Mouse (Mus musculus) CH12.LX (cell line): ENCODE data around the gene Vax1. TPM values are rescaled to one million over a fixed set of nuclear protein-coding genes. Genes with fewer than 3 reads are reported as not detected.
A peak's percentile ranks its signal among the peaks of the same experiment; 100 is the strongest.

Source experiments
- DNase-seq: peaks from one replicate; pipeline ENCODE4 v3.0.0-alpha.2; 2013; ENCODE audit errors: extremely low read depth
- H3K27ac ChIP-seq: 2 replicates; pipeline ENCODE4 v1.5.1; 2012; ENCODE audit warnings: low read depth, mild to moderate bottlenecking, control low read depth, moderate library complexity; ENCODE audit not compliant: insufficient read depth
- H3K27me3 ChIP-seq: replicated peaks from 2 replicates; pipeline ENCODE3; 2012; ENCODE audit warnings: inconsistent platforms
- H3K36me3 ChIP-seq, 2 experiments: replicated peaks in 1 of 2; 2 replicates each; pipeline versions ENCODE3 to v1.6.1; 2012; ENCODE audit warnings: inconsistent platforms in 1 of 2, low read length in 1 of 2, mild to moderate bottlenecking in 1 of 2, mixed read lengths in 1 of 2, moderate library complexity in 1 of 2; ENCODE audit not compliant: control insufficient read depth in 1 of 2, insufficient read depth in 1 of 2
- H3K4me1 ChIP-seq, 2 experiments: 2 replicates each; pipeline ENCODE4 v1.6.1; 2012; ENCODE audit warnings: inconsistent platforms in 1 of 2, moderate library complexity in 1 of 2; ENCODE audit not compliant: insufficient read depth in 2 of 2, control insufficient read depth in 1 of 2
- H3K4me2 ChIP-seq: 2 replicates; pipeline ENCODE4 v1.6.1; 2012; ENCODE audit warnings: low read depth, mild to moderate bottlenecking, control low read depth; ENCODE audit not compliant: poor library complexity, insufficient read depth, severe bottlenecking
- H3K4me3 ChIP-seq, 3 experiments: fragments of 150-350 bp in 1 of 3; sonication (generic) in 1 of 3; replicated peaks in 1 of 3; 2 replicates each; pipeline versions ENCODE3 to v1.5.1; 2011 to 2012; ENCODE audit warnings: low read depth in 2 of 3, low read length in 2 of 3, mild to moderate bottlenecking in 2 of 3, moderate library complexity in 2 of 3, control low read depth in 1 of 3, improper control_type of control experiment in 1 of 3, inconsistent platforms in 1 of 3, mixed read lengths in 1 of 3; ENCODE audit not compliant: poor library complexity in 1 of 3
- H3K79me2 ChIP-seq: replicated peaks from 2 replicates; pipeline ENCODE4 v1.6.1; 2012; ENCODE audit warnings: mild to moderate bottlenecking, moderate library complexity; ENCODE audit not compliant: control insufficient read depth, poor library complexity, insufficient read depth, severe bottlenecking; ENCODE audit errors: extremely low read depth
- H3K9ac ChIP-seq: 2 replicates; pipeline ENCODE4 v1.6.1; 2012; ENCODE audit warnings: low read depth, mild to moderate bottlenecking, control low read depth, moderate library complexity; ENCODE audit not compliant: insufficient read depth
- H3K9me3 ChIP-seq: replicated peaks from 2 replicates; pipeline ENCODE3; 2012; ENCODE audit warnings: low read length, inconsistent platforms, mixed read lengths
- BHLHE40 ChIP-seq: IDR thresholded peaks from 2 replicates; pipeline ENCODE4 v1.6.1; 2011; ENCODE audit warnings: mild to moderate bottlenecking, low read depth, low read length, improper control_type of control experiment
- E2F4 ChIP-seq: IDR thresholded peaks from 2 replicates; pipeline ENCODE4 v1.6.1; 2011; ENCODE audit warnings: low read depth, low read length, improper control_type of control experiment; ENCODE audit not compliant: insufficient replicate concordance
- ETS1 ChIP-seq: conservative IDR thresholded peaks from 2 replicates; pipeline ENCODE4 v1.6.1; 2012; ENCODE audit warnings: low read depth, mild to moderate bottlenecking, inconsistent platforms, low read length, improper control_type of control experiment, moderate library complexity
- HCFC1 ChIP-seq: IDR thresholded peaks from 2 replicates; pipeline ENCODE4 v1.6.1; 2012; ENCODE audit warnings: low read depth, mild to moderate bottlenecking, inconsistent platforms, low read length, improper control_type of control experiment
- JUND ChIP-seq: conservative IDR thresholded peaks from 2 replicates; pipeline ENCODE4 v1.6.1; 2011; ENCODE audit warnings: low read depth, low read length, improper control_type of control experiment
- MAFK ChIP-seq: IDR thresholded peaks from 2 replicates; pipeline ENCODE4 v1.6.1; 2011; ENCODE audit warnings: low read length, improper control_type of control experiment; ENCODE audit not compliant: insufficient replicate concordance
- PAX5 ChIP-seq: IDR thresholded peaks from 2 replicates; pipeline ENCODE4 v1.6.1; 2012; ENCODE audit warnings: low read length, inconsistent platforms, mixed read lengths
- POLR2AphosphoS2 ChIP-seq: IDR thresholded peaks from 2 replicates; pipeline ENCODE4 v1.6.1; 2011; ENCODE audit warnings: low read depth, low read length, improper control_type of control experiment
- RAD21 ChIP-seq: IDR thresholded peaks from 2 replicates; pipeline ENCODE4 v1.6.1; 2011; ENCODE audit warnings: low read depth, mild to moderate bottlenecking, low read length, improper control_type of control experiment, moderate library complexity
- RCOR1 ChIP-seq: conservative IDR thresholded peaks from 2 replicates; pipeline ENCODE4 v1.6.1; 2012; ENCODE audit warnings: low read depth, mild to moderate bottlenecking, inconsistent platforms, low read length, improper control_type of control experiment
- SMC3 ChIP-seq: IDR thresholded peaks from 2 replicates; pipeline ENCODE4 v1.6.1; 2011; ENCODE audit warnings: low read depth, low read length, improper control_type of control experiment
- TBP ChIP-seq: conservative IDR thresholded peaks from 2 replicates; pipeline ENCODE4 v1.6.1; 2011; ENCODE audit warnings: low read depth, low read length, improper control_type of control experiment
- UBTF ChIP-seq: IDR thresholded peaks from 2 replicates; pipeline ENCODE4 v1.6.1; 2012; ENCODE audit warnings: low read depth, mild to moderate bottlenecking, inconsistent platforms, low read length, improper control_type of control experiment, moderate library complexity
- ZNF384 ChIP-seq: IDR thresholded peaks from 2 replicates; pipeline ENCODE4 v1.6.1; 2012; ENCODE audit warnings: low read depth, low read length, improper control_type of control experiment, inconsistent platforms
- dilution Hi-C: fragments of 300-500 bp; cut with MboI; formaldehyde crosslinking; loops from 2 replicates; pipeline ENCODE4 v1.14.3; 2020; ENCODE audit warnings: low sequenced_read_pairs; ENCODE audit not compliant: extremely low pct_unique_long_range_greater_than_20kb, extremely low pct_ligation_motif_present
- in situ Hi-C: fragments of 300-500 bp; cut with MboI; formaldehyde crosslinking; loops from 3 replicates; pipeline ENCODE4 v1.14.3; 2019; ENCODE audit warnings: low sequenced_read_pairs, low pct_ligation_motif_present, low pct_unique_long_range_greater_than_20kb, mixed read lengths
- polyA plus RNA-seq: library from polyadenylated mRNA; unstranded; fragments of >175 nt; gene quantifications from 2 replicates; pipeline ENCODE4 v1.2.1, GENCODE M21; 2012; ENCODE audit warnings: low read depth; ENCODE audit not compliant: insufficient read length
- total RNA-seq, 2 experiments: library from RNA; depleted of rRNA; stranded (reverse); fragments of 300-350 nt in 1 of 2; fragments of >200 nt in 1 of 2; gene quantifications; 2 replicates each; pipeline ENCODE4 v1.2.3; 2012 to 2014

Vax1 gene
- total and polyA plus RNA-seq, 3 experiments, result not detected

GRCm38 (mm10) chr19:59193456-59193855 lies 23.6 kb upstream of the Vax1 start:
- Histone ChIP-seq H3K9me3 (no peaks in the 10 kb centered on the region), H3K4me3 (no peak overlapping the region), H3K4me1 (no peaks in the 10 kb centered on the region), H3K4me2 (peak overlapping the region; percentile 59), H3K27ac (no peak overlapping the region), H3K27me3 (no peaks in the 10 kb centered on the region), H3K36me3 (no peaks in the 10 kb centered on the region), H3K9ac (0 out of 2 replicates have a peak overlapping the region, but pooled peaks have one; percentile 11), H3K79me2 (no peaks in the 10 kb centered on the region)
- TF ChIP-seq E2F4 (no peak), UBTF (no peak), BHLHE40 (no peak), JUND (no peak), PAX5 (no peak), POLR2AphosphoS2 (no peak), RAD21 (no peak), TBP (no peak), SMC3 (no peak), HCFC1 (no peak), RCOR1 (no peak), MAFK (no peak), ZNF384 (no peak), ETS1 (no peak)
- no peak for DNase-seq
- in situ Hi-C loops, result no loop called here
- dilution Hi-C loops, result no loop called here

GRCm38 (mm10) chr19:59192491-59192890 lies 22.6 kb upstream of the Vax1 start:
- in situ Hi-C loops, result no loop called here
- H3K27me3 ChIP-seq, result no peaks in the 10 kb centered on the region

GRCm38 (mm10) chr19:59191123-59191505 lies 21.3 kb upstream of the Vax1 start:
- H3K79me2 ChIP-seq, result no peaks in the 10 kb centered on the region
- H3K27me3 ChIP-seq, result no peaks in the 10 kb centered on the region
- no peaks in the 10 kb centered on the region for H3K4me1 ChIP-seq
- TF ChIP-seq TBP, result no peak
- H3K27ac ChIP-seq, result no peak overlapping the region
- DNase-seq, result no peak
- H3K36me3 ChIP-seq, result no peaks in the 10 kb centered on the region
- H3K9me3 ChIP-seq, result no peaks in the 10 kb centered on the region
- H3K9ac ChIP-seq, result no peak overlapping the region
- no peak overlapping the region for H3K4me3 ChIP-seq
- H3K4me2 ChIP-seq, result no peak overlapping the region
- in situ Hi-C loops, result no loop called here
- dilution Hi-C loops, result no loop called here

More at GRCm38 (mm10) chr19:59192491-59192890, 22.6 kb upstream of the Vax1 start:
- H3K4me3 ChIP-seq, result no peak overlapping the region
- H3K4me1 ChIP-seq, result no peaks in the 10 kb centered on the region
- H3K9ac ChIP-seq, result no peak overlapping the region
- H3K27ac ChIP-seq, result no peak overlapping the region
- no peak for TF ChIP-seq ETS1
- H3K4me2 ChIP-seq, result no peak overlapping the region
- no peaks in the 10 kb centered on the region for H3K36me3 ChIP-seq
- DNase-seq, result no peak
- H3K79me2 ChIP-seq, result no peaks in the 10 kb centered on the region
- no peaks in the 10 kb centered on the region for H3K9me3 ChIP-seq
- dilution Hi-C loops, result no loop called here
